Mouse (Mus musculus) lung, adult 2 months (tissue): ENCODE measurements around the gene Cd80.
"Not testable (repeated sequence)": the region's sequence is repeated elsewhere in the genome, so short reads cannot be mapped to it uniquely, and the experiment has no call there.

ENCODE experiments used
- CTCF ChIP-seq: fragments of 200-500 bp; IDR thresholded peaks from 2 replicates; pipeline ENCODE4 v1.5.1; 2011; ENCODE audit warnings: mild to moderate bottlenecking, low read length, control low read depth; ENCODE audit not compliant: insufficient read depth
- POLR2A ChIP-seq: fragments of 200-500 bp; IDR thresholded peaks from 2 replicates; pipeline ENCODE4 v1.6.1; 2011; ENCODE audit warnings: low read depth, mild to moderate bottlenecking, control low read depth, low read length, borderline replicate concordance; ENCODE audit errors: extremely low read depth

- not testable (repeated sequence) for TF ChIP-seq POLR2A, CTCF
Measured at GRCm38 (mm10) chr16:38477241-38477608, 21.9 kb downstream of the Cd80 start.
